Mouse (Mus musculus): ENCODE results near the gene Fam102a. TPM values are rescaled to one million over a fixed set of nuclear protein-coding genes. Genes with fewer than 3 reads are reported as not detected.

Fam102a gene
- polyA plus RNA-seq, 1 experiment from 2014 or later: 5.6 TPM

- no peaks in the 10 kb centered on the region for H3K36me3 ChIP-seq (ENCODE audit: control insufficient read depth, insufficient read depth)
- 75% methylated on average over 14 of the region's 14 CpGs for WGBS
- no peak overlapping the region for H3K9ac ChIP-seq (replicated peaks; ENCODE audit: low read depth, low read length)
- ATAC-seq: no peak
- H3K27ac ChIP-seq (ENCODE audit: low read length): no peak overlapping the region
- no peak overlapping the region for H3K4me2 ChIP-seq (ENCODE audit: low read length)
- no peak overlapping the region for H3K4me3 ChIP-seq (replicated peaks; ENCODE audit: low read length)
- H3K9me3 ChIP-seq (ENCODE audit: control insufficient read depth, low read length): no peaks in the 10 kb centered on the region
- H3K4me1 ChIP-seq (replicated peaks; ENCODE audit: control insufficient read depth, insufficient read depth, low read length): no peaks in the 10 kb centered on the region
- no peaks in the 10 kb centered on the region for H3K27me3 ChIP-seq (replicated peaks; ENCODE audit: control insufficient read depth, insufficient read depth, low read length)
Observed at GRCm38 (mm10) chr2:32527468-32527966, 7.6 kb upstream of the Fam102a start.

GRCm38 (mm10) chr2:32528326-32528725, 6.8 kb upstream of the Fam102a start:
- H3K4me3 ChIP-seq (replicated peaks; ENCODE audit: low read length): no peak overlapping the region
- ATAC-seq: no peak
- 87% methylated on average over 1 of the region's 1 CpGs for WGBS

GRCm38 (mm10) chr2:32530479-32530878, 4.7 kb upstream of the Fam102a start:
- Histone ChIP-seq H3K27me3 (replicated peaks; ENCODE audit: control insufficient read depth, insufficient read depth, low read length) (no peaks in the 10 kb centered on the region), H3K4me1 (replicated peaks; ENCODE audit: control insufficient read depth, insufficient read depth, low read length) (peaks cover 7% of the 10 kb centered on the region), H3K4me2 (ENCODE audit: low read length) (no peak overlapping the region), H3K36me3 (ENCODE audit: control insufficient read depth, insufficient read depth) (no peaks in the 10 kb centered on the region), H3K27ac (ENCODE audit: low read length) (no peak overlapping the region), H3K4me3 (replicated peaks; ENCODE audit: low read length) (no peak overlapping the region), H3K9ac (replicated peaks; ENCODE audit: low read depth, low read length) (no peak overlapping the region), H3K9me3 (ENCODE audit: control insufficient read depth, low read length) (no peaks in the 10 kb centered on the region)
- WGBS: 83% methylated on average over 2 of the region's 2 CpGs
- ATAC-seq: no peak

More at GRCm38 (mm10) chr2:32528326-32528725, 6.8 kb upstream of the Fam102a start:
- no peaks in the 10 kb centered on the region for H3K27me3 ChIP-seq (replicated peaks; ENCODE audit: control insufficient read depth, insufficient read depth, low read length)
- no peak overlapping the region for H3K4me2 ChIP-seq (ENCODE audit: low read length)
- no peaks in the 10 kb centered on the region for H3K9me3 ChIP-seq (ENCODE audit: control insufficient read depth, low read length)
- H3K4me1 ChIP-seq (replicated peaks; ENCODE audit: control insufficient read depth, insufficient read depth, low read length): no peaks in the 10 kb centered on the region
- no peaks in the 10 kb centered on the region for H3K36me3 ChIP-seq (ENCODE audit: control insufficient read depth, insufficient read depth)
- H3K27ac ChIP-seq (ENCODE audit: low read length): no peak overlapping the region
- H3K9ac ChIP-seq (replicated peaks; ENCODE audit: low read depth, low read length): no peak overlapping the region

GRCm38 (mm10) chr2:32533163-32533562, 2.0 kb upstream of the Fam102a start:
- 98% methylated on average over 2 of the region's 2 CpGs for WGBS
- Histone ChIP-seq H3K9me3 (ENCODE audit: control insufficient read depth, low read length) (no peaks in the 10 kb centered on the region), H3K27me3 (replicated peaks; ENCODE audit: control insufficient read depth, insufficient read depth, low read length) (no peaks in the 10 kb centered on the region), H3K36me3 (ENCODE audit: control insufficient read depth, insufficient read depth) (no peaks in the 10 kb centered on the region), H3K4me3 (replicated peaks; ENCODE audit: low read length) (no peak overlapping the region), H3K4me2 (ENCODE audit: low read length) (no peak overlapping the region), H3K9ac (replicated peaks; ENCODE audit: low read depth, low read length) (no peak overlapping the region), H3K27ac (ENCODE audit: low read length) (no peak overlapping the region), H3K4me1 (replicated peaks; ENCODE audit: control insufficient read depth, insufficient read depth, low read length) (peaks cover 30% of the 10 kb centered on the region)
- no peak for ATAC-seq

GRCm38 (mm10) chr2:32534061-32534732, 935 bp upstream of the Fam102a start:
- Histone ChIP-seq H3K9ac (replicated peaks; ENCODE audit: low read depth, low read length) (peak overlapping the region; percentile 69), H3K4me2 (ENCODE audit: low read length) (peak overlapping the region; percentile 91), H3K4me3 (replicated peaks; ENCODE audit: low read length) (peak overlapping the region; percentile 87), H3K9me3 (ENCODE audit: control insufficient read depth, low read length) (no peaks in the 10 kb centered on the region), H3K27ac (ENCODE audit: low read length) (peak overlapping the region; percentile 76), H3K36me3 (ENCODE audit: control insufficient read depth, insufficient read depth) (no peaks in the 10 kb centered on the region), H3K4me1 (replicated peaks; ENCODE audit: control insufficient read depth, insufficient read depth, low read length) (peaks cover 40% of the 10 kb centered on the region), H3K27me3 (replicated peaks; ENCODE audit: control insufficient read depth, insufficient read depth, low read length) (no peaks in the 10 kb centered on the region)
- 11% methylated on average over 13 of the region's 13 CpGs for WGBS
- no peak for ATAC-seq

- Histone ChIP-seq H3K27ac (ENCODE audit: low read length) (peak overlapping the region; percentile 88), H3K9ac (replicated peaks; ENCODE audit: low read depth, low read length) (peak overlapping the region; percentile 90), H3K4me2 (ENCODE audit: low read length) (peak overlapping the region; percentile 79), H3K9me3 (ENCODE audit: control insufficient read depth, low read length) (no peaks in the 10 kb centered on the region), H3K4me3 (replicated peaks; ENCODE audit: low read length) (peak overlapping the region; percentile 87), H3K27me3 (replicated peaks; ENCODE audit: control insufficient read depth, insufficient read depth, low read length) (no peaks in the 10 kb centered on the region), H3K36me3 (ENCODE audit: control insufficient read depth, insufficient read depth) (no peaks in the 10 kb centered on the region), H3K4me1 (replicated peaks; ENCODE audit: control insufficient read depth, insufficient read depth, low read length) (peaks cover 46% of the 10 kb centered on the region)
- WGBS: under 1% methylated on average over 56 of the region's 56 CpGs
- ATAC-seq: no peak
Observed at GRCm38 (mm10) chr2:32535501-32535991, 414 bp downstream of the Fam102a start.

- WGBS: under 1% methylated on average over 14 of the region's 14 CpGs
- peaks cover 46% of the 10 kb centered on the region for H3K4me1 ChIP-seq (replicated peaks; ENCODE audit: control insufficient read depth, insufficient read depth, low read length)
- peak overlapping the region; percentile 88; the same call in 1 of the 2 replicates for H3K27ac ChIP-seq (ENCODE audit: low read length)
Observed at GRCm38 (mm10) chr2:32536086-32536633, 1.0 kb downstream of the Fam102a start.

GRCm38 (mm10) chr2:32536634-32537359, 1.7 kb downstream of the Fam102a start:
- Histone ChIP-seq H3K4me1 (replicated peaks; ENCODE audit: control insufficient read depth, insufficient read depth, low read length) (peaks cover 46% of the 10 kb centered on the region), H3K9ac (replicated peaks; ENCODE audit: low read depth, low read length) (peak overlapping the region; percentile 90), H3K27ac (ENCODE audit: low read length) (no peak overlapping the region; the same call in 1 of the 2 replicates), H3K9me3 (ENCODE audit: control insufficient read depth, low read length) (no peaks in the 10 kb centered on the region), H3K27me3 (replicated peaks; ENCODE audit: control insufficient read depth, insufficient read depth, low read length) (no peaks in the 10 kb centered on the region), H3K36me3 (ENCODE audit: control insufficient read depth, insufficient read depth) (no peaks in the 10 kb centered on the region), H3K4me2 (ENCODE audit: low read length) (peak overlapping the region; percentile 79), H3K4me3 (replicated peaks; ENCODE audit: low read length) (peak overlapping the region; percentile 87)
- no peak for ATAC-seq
- 3% methylated on average over 11 of the region's 11 CpGs for WGBS

More at GRCm38 (mm10) chr2:32536086-32536633, 1.0 kb downstream of the Fam102a start:
- no peaks in the 10 kb centered on the region for H3K36me3 ChIP-seq (ENCODE audit: control insufficient read depth, insufficient read depth)
- peak overlapping the region; percentile 87 for H3K4me3 ChIP-seq (replicated peaks; ENCODE audit: low read length)
- peak overlapping the region; percentile 79 for H3K4me2 ChIP-seq (ENCODE audit: low read length)
- no peaks in the 10 kb centered on the region for H3K27me3 ChIP-seq (replicated peaks; ENCODE audit: control insufficient read depth, insufficient read depth, low read length)
- no peaks in the 10 kb centered on the region for H3K9me3 ChIP-seq (ENCODE audit: control insufficient read depth, low read length)
- ATAC-seq: no peak
- peak overlapping the region; percentile 90 for H3K9ac ChIP-seq (replicated peaks; ENCODE audit: low read depth, low read length)

GRCm38 (mm10) chr2:32537360-32537905, 2.3 kb downstream of the Fam102a start:
- Histone ChIP-seq H3K27me3 (replicated peaks; ENCODE audit: control insufficient read depth, insufficient read depth, low read length) (no peaks in the 10 kb centered on the region), H3K4me3 (replicated peaks; ENCODE audit: low read length) (peak overlapping the region; percentile 87), H3K4me2 (ENCODE audit: low read length) (peak overlapping the region; percentile 79), H3K36me3 (ENCODE audit: control insufficient read depth, insufficient read depth) (no peaks in the 10 kb centered on the region), H3K4me1 (replicated peaks; ENCODE audit: control insufficient read depth, insufficient read depth, low read length) (peaks cover 46% of the 10 kb centered on the region), H3K9ac (replicated peaks; ENCODE audit: low read depth, low read length) (peak overlapping the region; percentile 90), H3K27ac (ENCODE audit: low read length) (no peak overlapping the region), H3K9me3 (ENCODE audit: control insufficient read depth, low read length) (no peaks in the 10 kb centered on the region)
- ATAC-seq: no peak
- 15% methylated on average over 9 of the region's 9 CpGs for WGBS

All from forebrain, embryonic 16.5 days (tissue).